Comparison of ENCODE assay signal across 27 mouse cellular contexts in the genomic region with DNA sequence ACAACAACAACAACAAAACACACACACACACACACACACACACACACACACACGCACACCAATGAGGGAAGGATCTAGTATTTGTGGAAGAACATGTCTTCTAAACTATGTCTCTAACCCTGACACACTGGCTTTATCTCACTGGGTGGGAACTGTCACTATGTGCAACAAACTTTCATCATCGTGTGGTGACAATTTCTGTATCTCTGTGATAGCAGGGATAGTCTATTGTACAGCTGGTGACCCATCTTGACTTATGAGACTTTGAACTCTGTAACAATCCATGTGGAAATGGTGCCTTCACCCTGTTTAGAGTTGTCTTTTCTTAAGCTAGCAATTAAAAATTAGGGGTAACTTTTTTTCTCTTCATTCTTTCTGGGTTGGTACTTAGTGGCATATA. TPM values are rescaled to one million over a fixed set of nuclear protein-coding genes. Genes with fewer than 3 reads are reported as not detected.
DNase-seq lines count a peak whose midpoint lies in the region; ATAC-seq and TF ChIP-seq lines count a peak whose summit lies in the region.
"Had no signal": no experiment of that assay in that cellular context is flagged by ENCODE, and none has a peak within 500 bp of the region (broad histone marks: within the 10 kb centered on the region; RNA-seq: fewer than 3 reads in every experiment).

No protein-coding gene starts in this region.

- peak overlapping the region; percentile 12; the same call in 1 of the 2 replicates for H3K4me2 ChIP-seq in liver, embryonic 12.5 days
- no peak overlapping the region; the same call in 1 of the 2 replicates for H3K4me2 ChIP-seq in liver, postnatal 0 days (ENCODE audit: low read depth, low read length)
- no peak overlapping the region for H3K4me2 ChIP-seq in midbrain, embryonic 13.5 days (replicated peaks)
- H3K4me2 ChIP-seq: embryonic facial prominence, embryonic 13.5 days; forebrain, embryonic 13.5 days; heart, embryonic 13.5 days; hindbrain, embryonic 15.5 days; limb, embryonic 12.5 days; lung, embryonic 14.5 days; midbrain, embryonic 12.5 days; neural tube, embryonic 13.5 days had no signal

- TF ChIP-seq CTCF in liver, postnatal 0 days (IDR thresholded peaks at IDR 0.05; ENCODE audit: low read depth) = no peak

- peak; percentile 50 for ATAC-seq in erythroblast, adult 5-6 weeks (replicated peaks; ENCODE audit: low FRiP score, poor library complexity, severe bottlenecking)
- peak; percentile 86 for ATAC-seq in liver, embryonic 12.5 days
- peak; percentile 38; the same call in 1 of the 2 replicates for ATAC-seq in liver, postnatal 0 days
- ATAC-seq in midbrain, embryonic 13.5 days = no peak
- ATAC-seq: forebrain, embryonic 13.5 days; inflammation-experienced regulatory T-cells, adult 6 months had no signal

- peaks cover 56% of the 10 kb centered on the region for H3K4me1 ChIP-seq in liver, embryonic 12.5 days
- peaks cover 13% of the 10 kb centered on the region for H3K4me1 ChIP-seq in liver, postnatal 0 days (ENCODE audit: insufficient read depth)
- H3K4me1 ChIP-seq in midbrain, embryonic 13.5 days (replicated peaks) = no peaks in the 10 kb centered on the region
- H3K4me1 ChIP-seq: embryonic facial prominence, embryonic 13.5 days; forebrain, embryonic 13.5 days; heart, embryonic 13.5 days; hindbrain, embryonic 15.5 days; limb, embryonic 12.5 days; midbrain, embryonic 12.5 days; neural tube, embryonic 13.5 days had no signal

- DNase-seq in liver, postnatal 0 days = no peak
- DNase-seq in lung, postnatal 36 days = no peak
- no peak for DNase-seq in cerebellum, postnatal 14 days
- DNase-seq in thymus, postnatal 14 days = no peak
- DNase-seq: adrenal gland, adult 8-10 months; cerebellum, adult 9-10 months; gastrocnemius, postnatal 10 days; heart, postnatal 10 days; kidney, adult 11 months; kidney, postnatal 14 days; lung, embryonic 14.5 days; lung, postnatal 14 days; right cerebral cortex, postnatal 4 days; thymus, postnatal 25 days had no signal

- peak overlapping the region; percentile 84 for H3K27ac ChIP-seq in liver, embryonic 12.5 days
- H3K27ac ChIP-seq in liver, postnatal 0 days (ENCODE audit: low read depth) = peak overlapping the region; percentile 58
- no peak overlapping the region for H3K27ac ChIP-seq in midbrain, embryonic 13.5 days
- H3K27ac ChIP-seq: embryonic facial prominence, embryonic 13.5 days; forebrain, embryonic 13.5 days; heart, embryonic 13.5 days; hindbrain, embryonic 15.5 days; limb, embryonic 12.5 days; midbrain, embryonic 12.5 days; neural tube, embryonic 13.5 days had no signal

- H3K4me3 ChIP-seq in liver, embryonic 12.5 days = no peak overlapping the region
- no peak overlapping the region for H3K4me3 ChIP-seq in liver, postnatal 0 days (ENCODE audit: low read depth, low read length)
- no peak overlapping the region for H3K4me3 ChIP-seq in midbrain, embryonic 13.5 days (replicated peaks)
- H3K4me3 ChIP-seq: embryonic facial prominence, embryonic 13.5 days; erythroblast, embryonic 14.5 days; forebrain, embryonic 13.5 days; heart, embryonic 13.5 days; hindbrain, embryonic 15.5 days; limb, embryonic 12.5 days; midbrain, embryonic 12.5 days; neural tube, embryonic 13.5 days had no signal

- no peaks in the 10 kb centered on the region for H3K27me3 ChIP-seq in liver, embryonic 12.5 days (replicated peaks)
- H3K27me3 ChIP-seq in liver, postnatal 0 days (ENCODE audit: insufficient read depth, low read length) = no peaks in the 10 kb centered on the region
- H3K27me3 ChIP-seq in midbrain, embryonic 13.5 days = no peaks in the 10 kb centered on the region
- H3K27me3 ChIP-seq: CH12.LX; embryonic facial prominence, embryonic 13.5 days; forebrain, embryonic 13.5 days; heart, embryonic 13.5 days; hindbrain, embryonic 15.5 days; limb, embryonic 12.5 days; midbrain, embryonic 12.5 days; neural tube, embryonic 13.5 days had no signal

- 27% methylated on average over 2 of the region's 2 CpGs for WGBS in liver, embryonic 12.5 days (ENCODE audit: insufficient replicate concordance)
- WGBS in liver, postnatal 0 days (ENCODE audit: insufficient replicate concordance) = 57% methylated on average over 2 of the region's 2 CpGs
- WGBS in midbrain, embryonic 13.5 days = 74% methylated on average over 2 of the region's 2 CpGs

- peak; percentile 45; the same call in 1 of the 2 replicates for TF ChIP-seq EP300 in liver, postnatal 0 days (IDR thresholded peaks at IDR 0.05; ENCODE audit: low read depth)

- peak overlapping the region; percentile 52 for H3K9ac ChIP-seq in liver, embryonic 12.5 days
- H3K9ac ChIP-seq in liver, postnatal 0 days (replicated peaks) = no peak overlapping the region
- H3K9ac ChIP-seq in midbrain, embryonic 13.5 days (replicated peaks) = no peak overlapping the region
- H3K9ac ChIP-seq: embryonic facial prominence, embryonic 13.5 days; forebrain, embryonic 13.5 days; heart, embryonic 13.5 days; hindbrain, embryonic 15.5 days; limb, embryonic 12.5 days; lung, embryonic 14.5 days; midbrain, embryonic 12.5 days; neural tube, embryonic 13.5 days had no signal

- no peaks in the 10 kb centered on the region for H3K9me3 ChIP-seq in liver, embryonic 12.5 days (replicated peaks)
- H3K9me3 ChIP-seq in liver, postnatal 0 days (ENCODE audit: low read length) = no peaks in the 10 kb centered on the region
- no peaks in the 10 kb centered on the region for H3K9me3 ChIP-seq in midbrain, embryonic 13.5 days
- H3K9me3 ChIP-seq: embryonic facial prominence, embryonic 13.5 days; forebrain, embryonic 13.5 days; heart, embryonic 13.5 days; hindbrain, embryonic 15.5 days; limb, embryonic 12.5 days; midbrain, embryonic 12.5 days; neural tube, embryonic 13.5 days had no signal

- no peaks in the 10 kb centered on the region for H3K36me3 ChIP-seq in liver, embryonic 12.5 days
- H3K36me3 ChIP-seq in liver, postnatal 0 days (replicated peaks; ENCODE audit: insufficient read depth, low read length) = no peaks in the 10 kb centered on the region
- no peaks in the 10 kb centered on the region for H3K36me3 ChIP-seq in midbrain, embryonic 13.5 days
- H3K36me3 ChIP-seq: embryonic facial prominence, embryonic 13.5 days; heart, embryonic 13.5 days; hindbrain, embryonic 15.5 days; limb, embryonic 12.5 days; midbrain, embryonic 12.5 days; neural tube, embryonic 13.5 days had no signal

RNA-seq across cellular contexts. Expression of gene Hbs1l, which starts 36.1 kb away (rescaled TPM):
- 42.3 and 66.0 TPM in 2 replicates for total RNA-seq in erythroblast, adult 5-6 weeks (2015; ENCODE audit: low replicate concordance)
- total RNA-seq in erythroblast, adult 5-6 weeks (2017; ENCODE audit: low replicate concordance) = 69.5 and 91.7 TPM in 2 replicates
- 89.2 and 89.3 TPM in 2 replicates for polyA plus RNA-seq in liver, embryonic 12.5 days (2016; fragmentation: Nextera tagmentation; extraction: Ambion mirVana)
- polyA plus RNA-seq in liver, postnatal 0 days (2015; fragmentation: Nextera tagmentation; extraction: Ambion mirVana) = 45.4 and 50.9 TPM in 2 replicates
- polyA plus RNA-seq in midbrain, embryonic 13.5 days (2015; fragmentation: Nextera tagmentation; extraction: Ambion mirVana) = 104 and 112 TPM in 2 replicates
